Mouse (Mus musculus) mature B cell (primary cell): ENCODE measurements around the gene F2.
"Not testable (repeated sequence)": the region's sequence is repeated elsewhere in the genome, so short reads cannot be mapped to it uniquely, and the experiment has no call there.

Source experiments
- in situ Hi-C: fragments of 300-500 bp; cut with MboI; formaldehyde crosslinking; loops from 2 replicates; pipeline ENCODE4 v1.14.3; 2019

F2 gene

DNA sequence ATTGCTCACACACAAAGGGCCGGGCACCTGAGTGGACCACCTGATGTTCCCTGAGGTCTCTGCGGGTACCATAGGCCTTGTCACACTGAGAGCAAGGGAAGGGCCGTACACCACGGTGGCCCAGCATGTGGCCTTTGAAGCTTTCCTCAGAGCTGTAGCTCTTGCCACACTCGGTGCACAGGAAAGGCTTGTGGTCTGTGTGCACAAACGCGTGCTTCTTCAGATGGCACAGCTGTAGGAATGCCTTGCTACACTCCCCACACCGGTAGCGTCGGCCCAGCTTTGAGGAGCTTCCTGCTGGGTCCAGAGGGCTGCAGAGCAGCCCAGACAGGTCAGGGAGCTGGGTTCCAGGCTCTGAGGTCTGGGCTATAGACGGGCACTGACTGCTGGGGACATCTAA lies 9.6 kb upstream of the F2 start:
- in situ Hi-C loops, result no loop called here

DNA sequence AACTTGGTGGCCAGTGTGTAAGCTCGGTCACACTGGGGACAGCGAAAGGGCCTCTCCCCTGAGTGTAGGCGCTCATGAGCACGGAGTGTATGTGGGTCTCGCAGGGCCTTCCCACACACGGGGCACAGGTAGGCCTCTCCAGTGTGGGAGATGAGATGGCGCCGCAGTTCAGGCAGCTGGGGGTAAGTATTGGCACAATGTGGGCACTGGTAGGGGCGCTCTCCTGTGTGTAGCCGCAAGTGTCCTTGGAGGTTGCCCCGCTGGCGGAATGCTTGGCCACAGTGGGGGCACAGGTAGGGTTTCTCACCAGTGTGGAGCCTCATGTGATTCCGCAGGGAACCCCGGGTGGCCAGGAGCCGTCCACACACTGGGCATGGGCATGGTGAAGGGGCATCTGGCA lies 9.1 kb upstream of the F2 start:
- in situ Hi-C loops, result no loop called here

DNA sequence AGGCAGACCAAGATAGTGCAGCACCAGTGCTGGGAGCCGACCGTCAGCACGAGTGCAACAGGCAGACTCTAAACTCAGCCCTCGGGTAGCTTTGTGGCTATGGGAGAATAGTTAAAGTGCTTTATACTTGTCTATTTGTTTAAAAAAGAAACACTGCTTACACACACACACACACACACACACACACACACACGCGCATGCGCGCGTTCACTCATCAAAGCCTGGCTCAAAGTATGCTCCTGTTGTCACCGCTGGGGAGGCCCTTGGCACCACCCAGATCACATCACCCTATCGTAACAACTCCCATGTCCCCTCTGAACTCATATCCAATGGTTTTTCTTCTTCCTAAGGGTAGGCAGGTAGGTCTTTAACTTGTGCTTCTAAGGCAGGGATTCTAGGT lies 7.8 kb upstream of the F2 start:
- in situ Hi-C loops, result no loop called here

DNA sequence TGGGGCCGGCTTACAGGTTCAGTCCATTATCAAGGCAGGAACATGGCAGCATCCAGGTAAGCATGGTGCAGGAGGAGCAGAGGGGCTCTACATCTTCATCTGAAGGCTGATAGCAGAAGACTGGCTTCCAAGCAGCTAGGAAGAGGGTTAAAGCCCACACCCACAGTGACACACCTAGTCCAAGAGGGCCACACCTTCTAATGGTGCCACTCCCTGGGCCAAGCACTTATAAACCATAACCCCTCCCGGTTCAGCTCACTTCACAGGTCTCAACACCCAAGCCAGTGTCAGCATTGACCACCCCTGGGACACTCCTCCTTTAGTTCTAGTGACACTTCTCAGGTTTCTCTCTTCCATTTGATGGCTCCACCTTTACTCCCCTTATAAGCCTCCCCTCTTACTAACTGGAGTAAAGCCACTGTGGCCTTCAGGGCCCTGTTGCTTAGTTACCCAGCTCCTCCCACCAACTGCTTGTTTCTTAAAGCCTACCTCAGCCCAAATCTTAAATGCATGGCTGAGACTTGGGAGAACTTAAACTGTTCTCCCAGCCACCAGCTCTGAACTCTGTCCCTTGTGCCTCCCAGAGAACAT lies 6.7 kb upstream of the F2 start:
- in situ Hi-C loops, result no loop called here

DNA sequence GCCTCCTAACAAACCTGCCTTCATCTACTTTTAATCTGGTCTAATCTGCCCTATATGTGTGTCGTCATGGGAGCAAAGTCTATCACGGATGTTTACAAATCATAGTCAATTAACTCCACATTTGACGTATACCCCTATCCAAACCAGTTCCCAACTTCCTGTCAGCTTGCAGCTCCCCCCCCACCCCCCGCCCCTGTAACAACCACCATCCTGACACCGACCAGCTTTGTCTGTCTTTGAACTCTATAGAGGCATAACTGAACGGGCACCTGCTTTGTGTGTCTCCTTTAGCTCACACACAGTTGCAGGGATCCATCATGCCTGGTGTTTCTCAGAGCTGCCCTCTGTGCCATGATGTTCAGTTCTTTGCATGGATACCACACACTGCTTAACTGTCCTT lies 2.7 kb upstream of the F2 start:
- in situ Hi-C loops, result no loop called here

DNA sequence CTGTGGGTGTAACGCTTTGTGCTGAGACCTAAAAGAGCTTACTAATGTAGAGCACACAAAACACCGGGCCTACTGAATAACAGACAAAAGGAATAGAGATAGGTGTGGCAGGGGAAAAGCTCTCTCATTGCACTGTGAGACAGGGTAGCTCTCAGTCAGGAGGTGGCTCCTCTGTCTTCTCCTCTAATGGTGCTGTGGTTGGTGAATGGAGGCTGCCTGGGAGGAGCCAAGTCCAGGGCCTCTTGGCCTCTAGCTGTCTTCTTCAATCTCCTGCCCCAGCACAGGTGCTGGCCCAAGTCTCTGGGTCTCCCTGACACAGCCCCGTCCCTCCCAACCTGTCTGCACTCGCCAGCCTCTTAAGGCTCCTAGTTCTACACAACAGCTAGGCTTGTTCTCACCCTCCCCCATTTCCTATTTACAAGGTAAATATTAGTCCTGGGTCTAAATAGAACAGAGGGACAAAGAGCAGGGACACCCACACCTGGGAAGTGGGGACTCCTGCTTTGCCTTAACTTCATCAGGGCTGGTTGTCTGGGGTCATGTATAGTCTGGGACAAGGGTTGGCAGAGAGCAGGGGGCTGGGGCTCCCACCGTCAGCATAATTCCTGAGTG lies 619 bp upstream of the F2 start:
- in situ Hi-C loops, result no loop called here

DNA sequence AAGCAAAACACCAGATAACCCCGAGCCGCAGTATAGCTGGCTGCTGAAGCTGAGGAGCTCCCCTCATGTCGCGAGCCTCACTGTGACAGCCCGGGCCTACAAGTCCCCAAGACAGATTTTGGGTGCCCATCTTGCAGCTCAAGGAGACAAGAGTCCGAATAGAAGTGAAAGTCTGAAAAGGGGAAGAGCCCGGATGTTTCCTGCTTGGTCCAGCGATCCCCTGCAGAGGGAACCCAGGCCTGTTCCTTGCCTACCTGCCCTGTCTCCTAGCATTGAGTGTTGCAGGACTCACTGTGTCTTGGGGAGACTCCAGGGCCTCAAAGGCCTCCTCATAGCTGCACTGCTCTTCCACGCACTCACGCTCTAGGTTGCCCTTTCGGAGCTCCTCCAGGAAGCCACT lies 728 bp downstream of the F2 start:
- in situ Hi-C loops, result no loop called here

DNA sequence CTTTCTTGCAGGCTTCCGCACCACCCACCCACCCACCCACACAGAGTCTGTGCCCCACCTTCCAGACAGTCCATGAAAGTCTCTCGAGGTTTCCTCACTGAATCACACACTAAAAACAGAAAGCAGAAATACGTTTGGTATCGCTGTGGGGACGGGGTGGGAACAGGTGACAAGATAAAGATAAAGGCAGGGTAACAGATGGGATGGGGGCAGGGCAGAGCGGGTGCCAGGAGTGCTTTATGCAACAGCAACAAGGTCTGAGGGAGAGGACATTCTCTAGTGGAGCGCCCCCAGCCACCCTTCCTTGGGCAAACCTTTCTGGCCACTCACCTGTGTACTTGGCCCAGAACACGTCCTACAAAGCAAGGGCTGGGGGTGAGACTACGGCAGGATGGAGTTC lies 1.4 kb downstream of the F2 start:
- in situ Hi-C loops, result no loop called here

DNA sequence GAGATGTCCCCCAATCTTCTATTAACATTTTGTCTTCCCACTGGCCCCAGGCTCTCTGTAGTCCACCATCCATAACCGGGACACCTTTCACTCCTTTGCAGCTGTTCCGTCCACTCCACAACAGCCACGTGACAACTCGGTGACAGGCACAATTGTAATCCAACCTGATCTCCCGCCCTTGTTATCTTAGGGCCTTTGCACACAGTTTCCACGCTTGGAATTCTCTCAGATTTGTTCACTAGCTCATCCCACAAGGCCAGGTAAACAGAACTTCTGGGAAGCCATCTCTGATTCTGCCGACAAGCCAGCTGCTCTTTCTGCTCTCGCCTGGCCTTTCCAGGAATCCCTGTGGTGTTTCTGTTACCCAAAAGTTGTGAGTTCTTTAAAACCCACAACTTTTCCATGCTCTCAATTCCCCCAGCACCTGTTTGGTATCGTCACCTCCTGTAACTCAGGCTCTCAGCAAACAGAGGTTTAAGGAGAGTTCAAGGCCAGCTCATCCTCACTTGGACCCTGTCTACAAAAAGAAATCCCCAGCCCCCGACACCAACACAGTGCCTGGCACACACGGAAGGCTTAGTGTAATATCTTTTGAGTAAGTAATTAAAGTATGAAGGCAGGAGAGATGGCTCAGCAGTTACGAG lies 2.8 kb downstream of the F2 start:
- in situ Hi-C loops, result no loop called here

DNA sequence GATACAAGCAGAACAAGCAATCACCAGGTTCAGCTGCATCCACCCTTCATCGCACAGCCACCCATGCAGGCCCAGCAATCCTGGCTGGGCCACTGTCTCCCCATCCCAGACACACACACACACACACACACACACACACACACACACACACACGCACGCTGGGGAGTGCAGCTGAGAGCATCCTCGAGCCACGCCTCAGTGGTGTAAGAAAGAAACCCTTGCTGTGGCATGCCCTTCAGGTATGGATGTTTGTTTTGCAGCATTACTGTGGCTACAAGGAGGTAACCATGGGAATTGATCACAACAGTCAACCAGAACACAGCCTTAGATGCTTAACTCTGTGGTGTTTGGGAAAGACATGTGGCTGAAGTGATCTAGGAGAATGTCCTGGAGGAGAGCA lies 3.9 kb downstream of the F2 start:
- in situ Hi-C loops, result no loop called here

DNA sequence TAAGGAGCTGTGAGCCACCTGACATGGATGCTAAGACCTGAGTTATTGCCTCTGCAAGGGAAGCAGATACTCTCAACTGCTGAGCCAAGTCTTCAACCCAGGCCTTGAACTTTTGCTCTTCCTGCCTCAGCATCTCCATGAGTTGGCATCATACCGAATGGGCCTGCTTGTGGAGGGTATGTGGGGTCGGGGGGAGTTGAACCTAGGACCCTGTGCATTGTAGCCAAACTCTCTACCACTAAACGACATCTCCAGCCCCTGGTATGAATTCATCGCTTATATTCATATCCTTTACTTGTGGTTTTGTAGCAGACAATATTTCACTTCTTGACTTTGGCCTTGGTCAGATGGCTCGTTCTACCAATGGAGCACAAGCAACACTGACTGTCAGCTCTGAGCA lies 4.4 kb downstream of the F2 start:
- in situ Hi-C loops, result no loop called here

DNA sequence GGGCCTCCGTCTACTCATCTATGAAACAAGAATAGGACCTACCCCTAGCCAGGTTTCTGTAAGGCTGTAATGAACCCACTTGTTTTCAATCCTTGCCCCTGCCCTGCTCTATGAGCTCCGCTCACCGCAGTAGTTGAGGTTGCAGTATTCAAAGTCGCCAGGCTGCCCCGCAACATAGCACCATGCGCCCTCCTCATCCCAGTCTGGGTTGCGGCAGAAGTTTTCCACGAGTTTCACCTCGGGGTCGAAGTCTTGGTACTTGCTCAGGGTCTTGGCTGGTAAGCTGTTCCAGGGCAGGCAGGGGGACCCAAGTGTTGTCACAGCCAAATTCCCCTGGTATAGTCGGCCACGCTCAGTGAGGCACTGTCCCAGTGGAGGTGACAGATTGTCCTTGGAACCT lies 5.8 kb downstream of the F2 start:
- in situ Hi-C loops, result no loop called here

DNA sequence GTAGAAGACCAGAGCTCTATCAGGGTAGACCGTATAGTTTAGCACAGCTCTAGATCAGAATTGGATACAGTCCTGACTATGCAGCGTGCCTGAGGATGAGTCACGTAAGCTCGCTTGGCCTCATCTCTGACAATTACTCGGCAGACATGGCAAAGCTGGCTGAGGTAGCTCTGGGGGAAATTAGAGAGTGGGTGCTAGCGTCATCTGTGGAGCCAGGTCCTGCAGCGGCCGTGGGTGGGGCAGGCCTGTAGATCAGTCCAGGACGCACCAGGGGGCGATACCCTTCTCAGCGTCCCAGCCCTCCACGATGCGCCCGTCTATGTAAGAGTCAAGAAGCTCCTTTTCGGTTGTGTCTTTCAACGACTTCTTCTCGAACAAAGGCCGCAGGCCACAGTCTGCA lies 6.5 kb downstream of the F2 start:
- in situ Hi-C loops, result no loop called here

DNA sequence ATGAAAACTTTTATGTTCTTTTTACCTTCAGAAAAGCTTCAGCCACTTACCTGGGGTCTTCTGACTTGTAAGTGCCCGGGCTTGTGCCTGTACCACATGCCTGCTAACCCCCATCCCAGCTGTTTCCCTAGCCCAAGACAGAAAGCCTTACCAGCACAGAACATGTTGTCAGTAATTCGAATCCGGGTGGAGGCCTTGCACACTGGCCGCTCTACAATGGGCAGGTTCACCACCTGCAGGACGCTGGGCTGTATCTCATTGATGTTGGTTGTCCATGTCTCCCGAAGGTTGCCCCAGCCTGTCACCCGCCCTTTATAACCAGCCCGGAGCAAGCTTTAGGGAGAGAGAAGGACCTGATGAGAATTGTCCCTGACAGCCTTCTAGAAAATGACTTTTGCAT lies 8.0 kb downstream of the F2 start:
- in situ Hi-C loops, result no loop called here

DNA sequence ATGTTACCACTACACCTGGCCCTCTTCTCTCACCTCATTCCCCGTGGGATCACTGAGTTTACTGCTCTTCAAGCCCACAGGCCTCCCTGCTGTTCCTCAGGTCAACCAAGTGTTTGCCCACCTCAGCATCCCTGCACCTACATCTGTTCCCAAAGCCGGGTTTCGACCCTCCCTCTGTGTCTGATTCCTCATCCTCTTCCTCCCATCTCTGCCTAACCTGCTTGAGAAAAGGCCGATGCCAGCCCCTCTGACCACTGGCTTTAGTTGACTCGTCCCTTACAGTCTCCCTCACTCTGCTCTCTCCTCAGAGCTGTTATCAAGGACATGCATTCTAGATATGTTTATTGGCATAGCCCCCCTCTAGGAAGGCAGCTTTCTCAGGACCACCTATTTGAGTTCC lies 8.7 kb downstream of the F2 start:
- in situ Hi-C loops, result no loop called here

DNA sequence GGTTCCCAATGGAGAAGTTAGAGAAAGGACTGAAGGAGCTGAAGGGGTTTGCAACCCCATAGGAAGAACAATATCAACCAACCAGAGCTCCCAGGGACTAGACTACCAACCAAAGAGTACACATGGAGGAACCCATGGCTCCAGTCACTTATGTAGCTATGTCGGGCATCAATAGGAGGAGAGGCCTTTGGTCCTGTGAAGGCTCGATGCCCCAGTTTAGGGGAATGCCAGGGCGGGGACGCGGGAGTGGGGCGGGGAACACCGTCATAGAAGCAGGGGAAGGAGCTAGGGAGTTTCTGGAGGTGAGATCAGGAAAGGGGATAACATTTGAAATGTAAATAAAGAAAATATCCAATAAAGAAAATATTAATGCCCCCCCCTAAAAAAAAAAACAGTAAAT lies 12.8 kb downstream of the F2 start:
- in situ Hi-C loops, result not testable (repeated sequence)

DNA sequence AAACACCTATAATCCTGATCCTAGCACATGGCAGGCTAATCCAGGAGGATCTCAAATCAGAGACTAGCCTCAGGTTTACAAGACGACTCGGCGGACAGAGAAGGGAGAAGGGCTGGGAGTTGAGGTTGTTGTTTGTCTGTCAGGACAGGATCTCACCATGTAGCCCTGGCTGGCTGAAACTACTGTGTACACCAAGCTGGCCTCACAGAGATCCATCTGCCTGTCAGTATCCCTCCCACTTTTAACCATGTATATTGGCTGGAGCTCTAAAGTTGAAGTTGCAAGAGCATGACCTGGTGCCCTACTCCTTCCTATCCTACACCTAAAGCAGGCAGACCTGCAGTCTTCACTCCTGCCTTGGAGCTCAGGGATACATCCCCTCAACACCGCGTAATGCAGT lies 13.9 kb downstream of the F2 start:
- in situ Hi-C loops, result no loop called here

DNA sequence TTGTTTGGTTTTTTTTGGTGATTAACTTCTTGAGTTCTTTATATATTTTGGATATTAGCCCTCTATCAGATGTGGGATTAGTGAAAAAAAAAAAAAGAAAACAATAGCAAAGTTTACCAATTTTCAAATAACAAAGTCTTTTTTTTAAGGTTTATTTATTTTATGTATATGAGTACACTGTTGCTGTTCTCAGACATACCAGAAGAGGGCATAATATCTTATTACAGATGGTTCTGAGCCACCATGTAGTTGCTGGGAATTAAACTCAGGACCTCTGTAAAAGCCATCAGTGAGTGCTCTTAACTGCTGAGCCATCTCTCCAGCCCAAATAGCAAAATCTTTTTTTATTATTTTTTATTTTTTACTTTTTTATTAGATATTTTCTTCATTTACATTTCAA lies 26.8 kb downstream of the F2 start:
- in situ Hi-C loops, result not testable (repeated sequence)

DNA sequence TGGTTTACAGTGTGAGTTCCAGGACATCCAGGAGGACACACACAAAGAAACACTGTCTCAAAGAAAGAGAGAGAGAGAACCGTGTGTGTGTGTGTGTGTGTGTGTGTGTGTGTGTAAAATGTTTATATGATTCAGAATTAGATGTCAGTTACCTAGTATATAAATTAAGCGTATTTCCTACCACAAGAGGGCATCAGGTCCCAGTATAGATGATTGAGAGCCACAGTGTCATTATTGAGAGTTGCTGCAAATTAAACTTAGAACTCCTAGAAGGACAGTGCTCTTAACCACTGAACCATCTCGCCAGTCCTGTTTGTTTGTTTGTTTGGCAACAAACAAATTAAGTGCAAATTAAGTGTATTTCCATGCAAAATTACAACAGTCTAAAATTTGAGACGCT lies 33.8 kb downstream of the F2 start:
- in situ Hi-C loops, result no loop called here

DNA sequence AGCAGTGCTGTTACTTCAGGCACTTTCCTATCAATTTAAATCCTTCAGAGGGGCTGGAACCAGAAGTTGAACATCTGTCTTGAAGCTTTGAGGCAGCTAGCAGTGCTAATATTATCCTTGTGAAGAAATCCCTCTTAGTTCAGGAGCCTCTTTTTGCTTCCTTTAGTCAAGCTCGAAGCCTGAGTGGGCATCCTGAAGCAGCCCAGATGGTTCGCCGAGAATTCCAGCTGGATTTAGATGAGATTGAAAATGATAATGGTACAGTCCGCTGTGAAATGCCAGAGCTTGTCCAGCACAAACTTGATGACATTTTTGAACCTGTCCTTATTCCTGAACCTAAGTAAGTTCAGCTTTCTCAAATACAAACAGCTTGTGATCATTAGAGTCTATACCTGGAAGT lies 35.7 kb downstream of the F2 start:
- in situ Hi-C loops, result no loop called here

DNA sequence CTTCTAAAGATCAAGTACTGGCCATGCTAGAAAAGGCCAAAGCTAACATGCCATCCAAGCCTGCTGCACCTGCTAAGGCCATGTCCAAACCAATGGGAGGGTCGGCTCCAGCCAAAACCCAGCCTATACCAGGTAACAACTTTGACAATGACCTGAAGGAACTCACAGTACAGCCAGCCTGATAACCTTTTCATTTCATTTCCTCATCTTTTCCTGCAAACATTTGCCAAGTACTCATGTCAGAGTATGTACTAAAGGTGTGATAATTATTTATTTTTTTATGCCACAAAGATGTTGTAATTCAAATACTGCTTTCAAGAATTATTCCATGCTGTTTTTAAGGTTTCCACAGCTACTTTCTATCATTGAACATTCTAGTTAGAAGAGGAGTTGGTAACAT lies 50.0 kb downstream of the F2 start:
- in situ Hi-C loops, result no loop called here

DNA sequence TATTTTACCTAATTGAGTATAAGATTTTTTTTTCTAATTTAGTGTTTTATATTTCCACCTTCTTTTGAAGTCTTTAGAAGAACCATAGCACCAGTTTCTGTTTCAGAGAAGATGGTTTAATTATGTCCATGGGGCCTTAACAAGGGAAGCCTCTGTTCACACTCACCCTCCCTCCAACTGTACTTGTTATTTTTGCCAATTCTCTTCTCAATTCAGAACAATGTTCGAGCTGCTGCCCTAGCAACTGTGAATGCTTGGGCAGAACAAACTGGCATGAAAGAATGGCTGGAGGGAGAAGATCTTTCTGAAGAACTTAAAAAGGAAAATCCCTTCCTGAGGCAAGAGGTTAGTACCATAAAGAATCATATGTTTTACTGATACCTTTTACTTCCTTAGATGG lies 55.3 kb downstream of the F2 start:
- in situ Hi-C loops, result no loop called here
